Mouse (Mus musculus) regulatory T cell (primary cell): ENCODE results near the gene Tet2.

Experiments
- in situ Hi-C: fragments of 300-600 bp; cut with MboI, MseI; formaldehyde crosslinking; loops from one replicate; pipeline ENCODE4 v1.15.1; 2025; ENCODE audit warnings: high pct_unique_total_duplicates

Tet2 gene

DNA sequence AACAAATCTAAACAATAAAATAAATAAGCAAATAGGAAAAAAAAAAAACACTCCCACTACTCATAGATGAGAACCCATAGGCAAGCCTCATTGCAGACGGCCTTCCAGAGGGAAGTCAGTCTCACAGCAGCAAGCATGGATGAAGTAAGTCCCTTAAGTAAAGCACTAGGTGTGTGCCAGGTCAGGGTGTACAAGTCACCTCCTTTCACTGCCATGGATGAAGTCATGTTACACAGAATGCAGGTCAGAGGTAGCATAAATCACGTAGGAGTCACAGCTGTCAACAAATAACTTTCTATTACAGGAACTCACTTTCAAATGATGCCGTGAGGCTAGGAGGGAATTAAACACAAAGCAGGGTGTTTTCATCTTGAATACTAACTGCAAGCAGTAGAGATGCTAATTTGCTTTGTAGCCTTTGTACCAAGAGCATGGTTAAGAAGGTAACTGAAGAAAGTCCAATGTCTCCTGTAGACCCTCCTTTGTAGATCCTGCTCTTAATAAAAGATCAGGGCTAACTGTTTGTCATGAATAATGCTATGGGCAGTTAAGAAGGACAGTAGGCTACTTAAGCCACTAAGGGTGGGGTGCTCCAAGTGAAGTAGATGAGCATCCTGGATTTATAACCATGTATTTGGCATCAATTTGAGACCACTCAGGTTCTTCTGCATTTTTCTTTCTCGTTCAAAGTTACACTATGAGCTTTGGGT lies 20.4 kb downstream of the Tet2 start:
- in situ Hi-C loops: loop anchor here (5.0 to 25.0 kb wide), 2 partner anchors 87 to 437 kb away; partner anchors contain the start of genes Gstcd and Ints12

DNA sequence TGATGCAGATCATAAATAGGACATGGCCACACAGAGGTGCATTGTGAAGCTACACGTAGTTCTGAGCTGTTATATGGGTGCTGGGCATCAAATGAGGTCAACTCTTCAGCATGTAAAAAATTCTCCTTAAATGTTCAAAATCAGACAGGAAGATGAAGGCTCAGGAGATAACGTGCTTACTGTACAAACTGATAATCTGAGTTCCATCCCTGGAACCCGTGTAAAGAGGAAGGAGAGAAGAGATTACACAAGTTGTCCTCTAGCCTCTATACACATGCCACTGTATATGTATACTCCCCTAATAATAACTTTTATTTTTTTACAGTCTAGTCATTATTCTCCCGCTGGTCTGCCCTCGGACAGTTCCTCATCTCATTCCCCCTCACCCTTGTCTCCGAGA lies 21.7 kb downstream of the Tet2 start:
- in situ Hi-C loops: loop anchor here (5.0 kb wide), 1 partner anchor 86 kb away; no protein-coding TSS in a partner anchor

DNA sequence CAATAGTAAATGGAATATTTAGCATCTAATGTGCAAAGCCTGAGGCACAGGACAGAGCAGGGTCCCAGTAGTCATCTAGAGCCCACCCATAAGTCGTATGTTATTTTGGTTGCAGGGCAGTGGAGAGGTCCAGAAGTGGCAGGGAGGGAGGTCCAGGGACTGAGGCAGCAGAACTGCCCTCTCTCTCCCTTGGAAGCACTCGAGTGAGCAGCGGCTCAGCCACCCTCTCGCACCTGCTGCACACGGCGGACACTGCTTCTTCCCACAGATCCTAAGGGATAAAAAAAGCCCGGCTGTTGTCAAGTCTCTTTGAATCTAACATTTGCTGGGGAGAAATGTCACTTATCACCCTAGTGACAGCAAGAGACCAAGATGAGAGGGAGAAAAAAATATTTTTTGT lies 22.6 kb downstream of the Tet2 start:
- in situ Hi-C loops: loop anchor here (5.0 kb wide), 1 partner anchor 85 kb away; no protein-coding TSS in a partner anchor

DNA sequence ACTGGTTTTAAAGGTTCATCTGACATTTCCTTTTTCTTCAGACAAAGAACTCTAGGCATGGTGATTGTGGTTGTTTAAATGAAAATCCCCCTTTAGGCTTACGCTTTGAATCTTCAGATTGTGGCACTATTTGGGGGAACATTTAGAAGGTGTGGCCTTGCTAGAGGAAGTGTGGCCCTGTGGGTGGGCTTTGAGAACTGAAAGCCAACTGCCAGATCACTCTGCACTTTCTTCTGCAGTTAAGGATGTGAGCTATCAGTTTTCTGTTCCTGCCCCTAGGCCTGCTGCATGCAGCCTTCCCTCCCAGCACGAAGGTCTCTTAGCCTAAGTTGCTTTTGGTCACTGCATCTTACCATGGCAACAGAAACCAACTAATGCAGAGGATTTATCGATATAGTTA lies 26.1 kb downstream of the Tet2 start:
- in situ Hi-C loops: no loop called here

DNA sequence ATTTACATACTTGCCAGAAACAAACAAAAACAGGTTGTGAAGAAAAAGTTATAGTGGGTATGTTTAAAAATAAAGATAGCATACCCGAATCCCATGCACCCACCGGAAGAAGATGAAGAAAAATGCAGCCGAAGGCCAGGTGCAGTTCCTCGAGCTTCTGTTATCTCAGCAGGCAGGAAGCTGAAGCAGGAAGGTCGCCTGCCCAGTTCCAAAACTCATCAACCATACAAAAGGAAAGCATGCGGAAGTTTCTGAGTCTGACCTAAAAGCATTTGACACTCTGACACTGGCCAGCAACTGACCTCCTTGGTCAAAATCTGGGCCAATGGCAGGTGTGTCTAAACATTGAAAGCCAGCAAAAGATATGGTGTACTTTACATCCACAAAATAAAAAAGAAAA lies 26.8 kb downstream of the Tet2 start:
- in situ Hi-C loops: no loop called here

DNA sequence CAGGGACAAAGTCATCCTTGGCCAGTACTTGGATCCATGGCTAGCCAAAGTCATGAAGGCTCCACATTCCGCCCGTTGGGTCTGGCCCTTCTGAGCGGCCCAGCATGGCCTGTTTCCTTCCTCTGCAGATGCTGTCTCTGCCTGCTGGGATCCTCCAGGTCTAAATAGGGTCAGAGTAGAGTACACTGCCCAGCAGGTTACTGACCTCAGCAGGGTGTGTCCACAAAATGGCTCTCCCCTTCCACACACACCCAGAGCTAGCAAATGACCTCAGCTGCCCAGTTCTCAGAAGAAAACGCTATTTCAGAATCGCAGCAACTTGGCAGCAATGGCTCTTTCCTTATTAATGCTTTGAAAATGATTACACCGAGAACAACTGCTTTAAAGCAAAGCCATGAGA lies 27.5 kb downstream of the Tet2 start:
- in situ Hi-C loops: no loop called here

DNA sequence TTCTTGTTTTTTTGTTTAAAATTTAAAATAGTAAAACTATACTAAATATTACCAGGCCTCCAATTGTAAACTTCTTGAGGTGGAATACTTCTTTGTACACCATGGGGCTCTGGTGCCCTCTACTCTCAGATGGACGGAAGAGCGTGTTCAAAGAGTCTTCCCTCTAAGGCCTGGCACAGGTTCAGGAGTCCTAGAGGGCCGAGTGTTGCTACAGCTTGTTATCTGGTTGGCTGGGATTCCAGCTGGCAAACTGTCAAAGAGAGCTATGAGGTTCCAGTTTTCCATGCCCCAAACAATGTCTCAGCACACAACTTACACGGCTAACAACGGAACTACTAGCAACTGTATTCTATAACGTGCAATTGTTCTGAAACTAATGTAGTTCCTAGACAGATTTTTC lies 28.8 kb downstream of the Tet2 start:
- in situ Hi-C loops: no loop called here

DNA sequence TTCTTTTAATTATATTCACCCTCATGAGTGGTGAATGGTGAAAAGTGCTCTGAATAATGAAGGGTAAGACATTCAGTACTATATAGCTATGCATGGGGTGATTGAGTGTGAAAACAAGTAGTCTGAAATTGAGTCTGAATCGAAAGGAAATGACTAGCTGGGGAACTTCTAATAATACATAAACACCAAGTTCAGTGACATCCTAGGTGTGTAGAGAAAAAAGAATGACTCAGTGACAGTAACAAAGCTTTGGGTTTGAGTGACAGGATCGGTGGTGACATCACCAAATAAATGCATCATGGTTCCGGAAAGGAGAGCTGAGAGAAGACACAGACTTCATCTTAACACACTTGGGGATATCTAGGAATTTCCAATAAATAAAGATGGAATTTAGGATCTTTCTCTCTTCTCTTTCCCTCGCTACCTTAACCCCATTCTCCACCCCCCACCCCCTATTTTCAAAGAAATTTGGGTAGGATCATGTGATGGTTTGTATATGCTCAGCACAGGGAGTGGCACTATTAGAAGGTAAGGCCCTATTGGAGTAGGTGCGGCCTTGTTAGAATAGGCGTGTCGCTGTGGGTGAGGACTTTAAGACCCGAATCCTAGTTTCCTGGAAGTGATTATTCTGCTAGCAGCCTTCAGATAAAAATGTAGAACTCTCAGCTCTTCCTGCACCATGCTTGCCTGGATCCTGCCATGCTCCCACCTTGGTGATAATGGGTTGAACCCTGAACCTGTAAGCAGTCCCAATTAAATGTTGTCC lies 29.6 kb downstream of the Tet2 start:
- in situ Hi-C loops: no loop called here

DNA sequence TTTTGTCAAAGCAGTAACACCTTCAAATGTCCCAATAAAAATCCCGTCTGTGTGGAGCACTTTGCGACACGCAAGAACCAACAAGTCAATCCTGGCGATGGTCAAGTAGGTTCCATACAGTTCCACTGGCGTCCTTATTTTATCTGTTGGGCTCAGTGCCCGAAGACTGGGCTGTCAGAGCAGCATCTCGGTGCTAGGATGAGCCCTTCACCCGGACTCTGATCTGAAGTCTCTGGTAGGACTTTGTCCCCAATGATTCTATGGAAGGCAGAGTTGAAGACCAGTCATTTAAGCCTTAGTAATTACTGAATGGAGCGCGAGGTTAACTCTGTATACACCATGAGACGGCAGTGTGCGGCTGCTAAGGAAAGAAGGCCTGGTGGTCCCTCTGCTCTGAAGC lies 30.6 kb downstream of the Tet2 start:
- in situ Hi-C loops: no loop called here

DNA sequence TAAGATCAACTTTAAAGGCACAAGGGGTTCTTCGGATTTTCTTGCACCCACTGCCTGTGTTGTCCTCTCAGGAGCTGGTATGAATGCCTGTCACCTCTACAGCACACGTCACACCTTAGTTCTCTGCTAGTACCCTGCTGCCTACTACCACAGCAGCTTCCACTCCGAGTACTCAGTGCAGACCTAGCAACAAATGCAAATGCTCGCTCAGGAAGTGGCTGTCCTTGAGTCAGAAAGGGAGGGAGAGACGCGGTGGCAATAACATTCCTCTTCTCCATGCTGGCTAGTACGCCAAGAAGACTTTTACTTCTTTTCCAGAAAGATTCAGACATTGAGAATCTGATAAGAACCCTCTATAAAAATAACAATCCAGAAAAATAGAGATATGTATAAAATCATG lies 31.5 kb downstream of the Tet2 start:
- in situ Hi-C loops: no loop called here

DNA sequence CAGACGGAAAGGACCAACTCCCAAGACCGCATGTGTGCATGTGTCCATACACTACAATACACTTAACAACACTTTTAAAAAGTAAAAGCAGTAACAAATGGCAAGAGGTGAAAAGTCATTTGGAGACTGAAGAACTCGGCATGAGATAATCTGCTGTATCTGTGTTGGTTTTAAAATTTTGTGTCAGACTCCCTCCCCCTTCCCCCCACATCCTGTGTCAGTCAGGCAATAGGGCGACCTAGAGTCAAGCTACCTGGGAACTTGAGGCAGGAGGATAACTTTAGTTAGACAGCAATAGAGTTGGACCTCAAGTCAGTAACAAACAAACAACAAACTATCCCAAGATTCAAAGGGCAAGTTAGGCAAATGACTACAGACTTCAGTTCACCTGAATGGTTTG lies 34.6 kb downstream of the Tet2 start:
- in situ Hi-C loops: no loop called here

DNA sequence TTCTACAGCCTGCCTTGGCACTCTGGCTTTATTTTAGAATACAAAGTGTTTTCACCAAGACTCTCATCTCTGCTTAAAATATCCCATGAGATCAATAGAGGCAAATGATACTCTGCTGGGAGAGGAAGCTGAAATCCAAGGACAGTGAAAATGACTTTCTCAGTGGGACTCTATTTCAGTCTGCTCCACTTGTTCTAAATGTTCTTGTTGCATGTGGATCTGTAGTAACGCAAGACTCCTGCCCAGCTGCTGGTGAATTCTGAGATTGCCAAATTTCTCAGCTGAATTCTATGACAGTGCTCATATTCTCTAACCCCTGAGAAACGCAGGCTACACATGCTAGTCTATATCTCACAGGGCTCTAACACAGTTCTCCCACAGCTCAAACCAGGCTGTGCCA lies 35.1 kb downstream of the Tet2 start:
- in situ Hi-C loops: no loop called here

DNA sequence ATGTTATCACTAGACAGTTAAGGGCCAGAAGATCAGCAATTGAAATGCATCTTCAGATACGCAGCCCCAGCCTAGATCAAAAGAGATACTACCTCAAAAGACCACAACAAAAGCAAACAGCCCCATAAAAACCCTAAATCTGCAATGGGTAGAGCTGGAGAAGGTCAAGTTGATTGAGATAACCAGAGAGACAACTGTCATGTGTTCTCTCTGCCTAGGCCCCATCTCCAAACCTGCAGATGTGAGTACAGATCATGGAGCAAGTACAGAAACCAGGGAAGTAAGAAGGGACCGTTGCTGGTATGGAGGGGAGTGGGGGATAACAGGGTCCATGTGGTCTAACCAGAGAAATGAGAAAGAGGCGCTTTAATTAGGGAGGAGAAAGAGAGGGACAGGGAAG lies 36.1 kb downstream of the Tet2 start:
- in situ Hi-C loops: no loop called here

DNA sequence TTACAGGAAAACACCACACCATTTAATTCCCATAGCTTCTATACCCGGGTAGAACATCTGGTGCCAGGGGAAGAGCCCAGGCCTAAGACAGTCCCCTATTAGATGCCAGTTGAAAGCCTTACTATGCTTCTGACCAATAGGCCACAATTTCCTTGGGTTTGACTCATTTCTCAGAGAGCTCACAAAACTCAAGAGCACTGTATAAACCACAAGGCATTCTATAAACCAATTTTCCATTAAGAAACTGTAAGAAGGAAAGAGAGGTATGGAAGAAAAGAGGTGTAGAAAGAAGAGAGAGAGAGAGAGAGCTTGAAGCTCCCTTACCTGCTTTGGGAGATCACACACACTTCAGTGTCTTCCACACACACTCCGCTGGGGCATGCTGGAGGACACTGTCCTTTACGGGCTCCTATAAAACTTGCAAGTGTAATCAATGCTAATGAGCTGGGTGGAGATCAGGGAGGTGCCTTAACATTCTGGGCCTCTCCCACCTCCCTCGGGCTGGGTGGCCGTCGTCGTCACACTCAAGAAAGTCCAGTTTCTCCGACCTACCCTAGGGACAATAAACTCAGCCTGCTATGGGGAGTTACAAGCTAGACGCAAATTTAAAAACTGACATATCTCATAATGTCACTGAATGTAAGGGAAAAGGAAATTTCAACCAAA lies 38.5 kb downstream of the Tet2 start:
- in situ Hi-C loops: no loop called here

DNA sequence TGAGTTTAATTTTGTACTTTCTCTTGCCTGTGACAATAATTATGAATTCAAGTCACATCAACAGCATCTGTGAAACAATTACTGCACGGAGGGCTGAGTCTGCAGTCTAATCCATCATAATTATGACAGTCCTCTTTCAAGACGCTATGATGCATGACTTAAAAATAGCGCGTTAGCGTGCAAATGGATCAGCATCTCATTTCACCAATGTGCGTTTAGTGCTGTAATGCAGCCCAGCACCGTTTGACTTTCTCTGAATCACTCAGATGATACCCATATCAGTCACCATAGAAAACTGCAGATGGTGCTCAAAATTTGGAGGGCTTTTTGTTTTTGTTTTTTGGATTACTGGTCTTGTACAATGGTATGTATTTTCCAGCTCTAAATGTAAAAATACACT lies 48.0 kb downstream of the Tet2 start:
- in situ Hi-C loops: no loop called here

DNA sequence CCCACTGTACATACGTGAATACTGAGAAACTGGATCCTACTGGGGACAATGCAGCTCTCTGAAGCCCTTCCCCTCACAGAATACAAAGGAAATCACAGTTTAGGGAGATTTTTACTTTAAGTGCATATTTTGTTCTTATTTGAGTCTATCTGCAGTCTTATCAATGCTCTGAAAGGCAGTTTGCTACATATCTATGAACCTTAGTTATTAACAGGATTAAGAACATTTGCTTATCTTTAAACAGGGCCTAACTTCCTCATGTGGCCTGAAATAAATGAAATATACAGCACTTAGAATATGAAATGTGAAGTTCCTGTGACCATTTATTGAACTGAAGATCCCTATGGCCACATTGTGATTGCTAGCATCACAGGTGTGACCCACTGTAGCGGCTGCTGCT lies 53.6 kb downstream of the Tet2 start:
- in situ Hi-C loops: loop anchor here (5.0 kb wide), 1 partner anchor 71 kb away; no protein-coding TSS in a partner anchor

DNA sequence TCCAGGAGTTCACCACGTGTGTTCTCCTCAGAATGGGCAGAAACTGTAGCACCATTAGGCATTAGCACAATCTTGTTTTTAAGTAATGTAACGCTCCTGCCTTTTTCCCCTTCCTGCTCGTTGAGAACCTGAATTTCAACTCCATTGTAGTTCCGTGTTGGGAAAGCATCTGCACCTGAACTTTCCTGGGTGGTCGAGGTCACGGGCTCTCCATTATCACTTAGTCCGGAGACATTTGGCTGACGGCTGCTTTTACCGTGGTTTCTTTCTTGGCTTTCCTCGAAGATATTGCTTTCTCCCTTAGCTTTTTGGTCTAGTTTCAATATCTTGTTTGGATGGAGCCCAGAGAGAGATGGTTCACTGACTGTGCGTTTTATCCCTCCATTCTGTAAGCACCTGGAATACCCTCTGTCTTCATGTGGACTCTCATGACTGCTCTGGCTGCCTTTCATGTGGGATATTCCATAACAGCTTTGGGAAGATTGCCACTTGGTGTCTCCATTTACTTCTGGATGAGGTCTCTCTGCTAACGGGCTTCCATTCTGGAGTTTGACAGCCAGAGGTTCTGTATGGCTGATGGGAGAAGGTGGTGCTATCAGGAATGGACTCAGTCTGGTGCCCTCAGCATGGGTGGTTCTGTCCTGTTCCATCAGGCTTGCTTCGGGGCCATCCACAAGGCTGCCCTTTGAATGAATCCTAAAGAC lies 56.8 kb downstream of the Tet2 start:
- in situ Hi-C loops: no loop called here

DNA sequence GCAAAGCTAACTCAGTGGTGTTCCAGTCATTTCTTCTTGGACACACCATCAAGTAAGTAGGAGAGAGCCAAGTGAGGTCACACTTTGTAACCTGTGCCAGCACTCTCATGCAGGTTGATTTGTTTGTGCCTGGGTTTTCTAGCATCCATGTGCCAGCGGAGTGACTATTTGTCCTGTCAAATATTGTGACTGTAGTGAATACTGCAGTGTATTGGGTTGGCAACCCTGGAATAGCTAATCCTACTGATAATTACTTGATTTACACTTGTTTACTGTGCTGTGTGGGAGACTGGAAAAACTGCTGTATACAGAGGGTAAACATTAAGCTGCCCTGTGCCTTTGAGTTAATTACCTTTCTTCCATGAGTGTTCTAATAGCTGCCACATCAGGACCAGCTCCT lies 62.1 kb downstream of the Tet2 start:
- in situ Hi-C loops: no loop called here

DNA sequence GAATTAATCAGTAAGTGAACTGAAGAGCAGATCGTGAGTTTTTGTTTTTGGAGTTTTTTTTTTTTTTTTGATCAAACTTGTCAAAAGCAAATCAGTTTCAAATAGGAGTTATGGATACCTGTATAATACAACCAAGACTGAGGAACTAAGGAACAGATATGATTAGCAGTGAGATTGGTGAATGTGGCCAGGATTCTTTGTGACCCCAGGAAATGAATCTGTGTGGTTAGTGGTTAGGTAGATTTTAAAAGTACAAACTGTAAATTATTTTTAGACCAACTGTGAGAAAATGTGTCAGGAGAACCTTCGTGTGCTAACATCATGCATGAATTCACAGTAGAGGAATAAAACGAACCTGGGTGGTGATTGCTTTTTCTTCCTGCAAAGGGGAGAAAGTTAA lies 66.0 kb downstream of the Tet2 start:
- in situ Hi-C loops: no loop called here

DNA sequence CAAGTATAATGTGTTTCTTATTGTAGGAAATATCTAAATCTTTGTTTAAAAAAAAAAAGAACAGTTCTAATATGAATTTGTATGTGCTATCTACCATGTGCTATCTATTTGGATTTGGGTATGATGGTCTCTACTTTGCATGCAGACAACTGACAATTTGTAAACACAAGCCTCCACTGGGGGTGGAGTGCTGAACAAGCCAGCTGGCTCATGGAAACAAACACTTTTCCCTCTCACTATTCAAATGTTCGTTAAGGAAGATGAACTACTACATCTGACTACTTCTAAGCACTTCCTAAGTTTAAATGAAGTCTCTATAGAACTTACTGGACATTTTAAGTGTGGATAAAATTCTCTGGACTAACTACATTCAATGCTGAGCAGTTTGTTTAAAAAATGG lies 71.2 kb downstream of the Tet2 start:
- in situ Hi-C loops: no loop called here

DNA sequence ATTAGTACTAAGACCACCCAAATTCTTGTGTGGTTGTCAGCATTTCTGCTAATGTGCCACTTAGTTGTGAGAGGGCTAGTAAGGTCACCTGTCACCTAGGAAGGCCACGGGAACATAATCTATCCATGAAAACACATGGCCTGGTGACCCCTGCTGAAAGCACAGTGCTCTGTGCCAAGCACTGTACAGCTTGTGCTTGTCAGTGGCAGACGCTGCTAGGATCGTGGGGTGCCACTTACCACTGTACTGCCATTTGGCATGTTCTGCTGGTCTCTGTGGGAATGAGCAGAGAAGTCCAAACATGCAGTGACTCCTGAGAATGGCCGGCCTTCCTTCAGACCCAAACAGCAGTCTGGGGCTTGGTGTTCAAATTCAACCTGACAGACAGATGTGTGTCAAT lies 73.8 kb downstream of the Tet2 start:
- in situ Hi-C loops: no loop called here

DNA sequence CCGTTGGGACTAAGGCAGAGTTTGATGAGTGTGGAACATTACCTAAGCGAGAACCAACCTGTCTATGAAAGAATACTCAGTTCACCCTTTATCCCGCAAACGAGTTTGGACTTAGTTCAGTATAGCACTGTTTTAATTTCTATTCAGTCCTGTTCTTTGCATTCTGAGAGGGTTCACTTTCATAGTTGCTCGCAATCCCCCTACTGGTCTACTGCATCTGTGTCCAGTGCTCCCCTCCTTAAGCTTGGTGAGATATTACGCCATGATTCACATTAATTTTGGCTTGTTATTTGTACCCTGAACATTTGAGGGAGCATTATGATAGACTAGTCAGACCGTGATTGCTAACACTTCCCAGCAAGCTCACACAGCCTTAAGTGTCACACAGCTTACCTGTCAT lies 76.1 kb downstream of the Tet2 start:
- in situ Hi-C loops: no loop called here
